11 mouse cellular contexts compared by ENCODE assay signal in the genomic region with DNA sequence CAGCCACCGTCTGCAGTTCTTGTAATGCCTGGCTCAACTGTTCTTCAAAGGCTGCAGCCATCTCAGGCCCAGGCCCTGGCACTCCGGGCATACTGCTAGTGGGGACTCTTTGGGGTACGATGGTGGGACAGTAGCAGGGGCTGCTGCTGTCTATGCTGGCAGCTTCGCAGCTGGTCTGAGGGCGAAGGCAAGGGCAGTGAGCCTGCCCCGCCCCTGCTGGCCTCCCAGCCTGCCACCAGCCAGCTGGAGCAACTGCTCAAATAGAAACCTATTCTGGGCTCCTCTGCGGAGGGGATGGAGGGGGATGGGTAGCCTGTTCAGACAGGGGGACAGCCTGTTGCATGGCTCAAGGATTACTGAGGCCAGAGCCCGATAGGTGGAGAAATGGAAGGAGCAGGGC. TPM values are rescaled to one million over a fixed set of nuclear protein-coding genes. Genes with fewer than 3 reads are reported as not detected.
DNase-seq lines count a peak whose midpoint lies in the region; ATAC-seq and TF ChIP-seq lines count a peak whose summit lies in the region.
"Had no signal": no experiment of that assay in that cellular context is flagged by ENCODE, and none has a peak within 500 bp of the region (broad histone marks: within the 10 kb centered on the region; RNA-seq: fewer than 3 reads in every experiment).

No protein-coding gene starts in this region.

- no peaks in the 10 kb centered on the region for H3K27me3 ChIP-seq in hindbrain, postnatal 0 days (ENCODE audit: insufficient read depth, low read length)
- H3K27me3 ChIP-seq in hindbrain, embryonic 16.5 days (replicated peaks; ENCODE audit: control insufficient read depth, insufficient read depth, low read length): no peaks in the 10 kb centered on the region
- no peaks in the 10 kb centered on the region for H3K27me3 ChIP-seq in heart, embryonic 10.5 days (ENCODE audit: insufficient read depth, poor library complexity, severe bottlenecking)
- H3K27me3 ChIP-seq in limb, embryonic 14.5 days (ENCODE audit: control insufficient read depth, insufficient read depth, low read length): no peaks in the 10 kb centered on the region
- H3K27me3 ChIP-seq: CH12.LX, Patski had no signal

- no peak for TF ChIP-seq CTCF in hindbrain, postnatal 0 days (IDR thresholded peaks at IDR 0.05; ENCODE audit: low read depth)
- no peak for TF ChIP-seq CTCF in layer of hippocampus, adult 2 months (conservative IDR thresholded peaks at IDR 0.05)

- ATAC-seq in hindbrain, postnatal 0 days: peak; percentile 28; the same call in 1 of the 2 replicates
- ATAC-seq in hindbrain, embryonic 16.5 days: no peak
- peak; percentile 23; the same call in 1 of the 2 replicates for ATAC-seq in limb, embryonic 14.5 days (ENCODE audit: low FRiP score, low read depth)
- ATAC-seq: Patski had no signal

- H3K9me3 ChIP-seq in hindbrain, postnatal 0 days (ENCODE audit: low read length): no peaks in the 10 kb centered on the region
- H3K9me3 ChIP-seq in hindbrain, embryonic 16.5 days (ENCODE audit: control insufficient read depth, low read length): no peaks in the 10 kb centered on the region
- H3K9me3 ChIP-seq in heart, embryonic 10.5 days: no peaks in the 10 kb centered on the region
- no peaks in the 10 kb centered on the region for H3K9me3 ChIP-seq in limb, embryonic 14.5 days (ENCODE audit: control insufficient read depth, low read length)

- no peaks in the 10 kb centered on the region for H3K4me1 ChIP-seq in hindbrain, postnatal 0 days (ENCODE audit: insufficient read depth, low read length)
- H3K4me1 ChIP-seq in hindbrain, embryonic 16.5 days (ENCODE audit: control insufficient read depth, insufficient read depth, low read depth, low read length): no peaks in the 10 kb centered on the region
- H3K4me1 ChIP-seq in heart, embryonic 10.5 days: peaks cover 25% of the 10 kb centered on the region
- H3K4me1 ChIP-seq in limb, embryonic 14.5 days (ENCODE audit: control insufficient read depth, insufficient read depth, low read length): no peaks in the 10 kb centered on the region

- no peak overlapping the region for H3K4me2 ChIP-seq in hindbrain, postnatal 0 days (ENCODE audit: low read depth, low read length)
- no peak overlapping the region for H3K4me2 ChIP-seq in hindbrain, embryonic 16.5 days (ENCODE audit: low read length)
- no peak overlapping the region for H3K4me2 ChIP-seq in limb, embryonic 14.5 days (replicated peaks; ENCODE audit: low read depth, low read length, severe bottlenecking)
- H3K4me2 ChIP-seq: hindbrain, embryonic 14.5 days had no signal

- no peak overlapping the region for H3K9ac ChIP-seq in hindbrain, postnatal 0 days (replicated peaks; ENCODE audit: low read length)
- no peak overlapping the region for H3K9ac ChIP-seq in hindbrain, embryonic 16.5 days (ENCODE audit: low read depth, low read length)
- H3K9ac ChIP-seq in limb, embryonic 14.5 days (ENCODE audit: low read depth, low read length, severe bottlenecking): no peak overlapping the region
- H3K9ac ChIP-seq: hindbrain, embryonic 14.5 days had no signal

- 67% methylated on average over 8 of the region's 8 CpGs for WGBS in hindbrain, postnatal 0 days
- WGBS in hindbrain, embryonic 16.5 days: 83% methylated on average over 8 of the region's 8 CpGs
- WGBS in heart, embryonic 10.5 days: 61% methylated on average over 8 of the region's 8 CpGs
- 86% methylated on average over 8 of the region's 8 CpGs for WGBS in limb, embryonic 14.5 days

- peak overlapping the region; percentile 60; the same call in 1 of the 2 replicates for H3K27ac ChIP-seq in hindbrain, postnatal 0 days
- no peak overlapping the region for H3K27ac ChIP-seq in hindbrain, embryonic 16.5 days (ENCODE audit: low read depth, low read length)
- peak overlapping the region; percentile 72 for H3K27ac ChIP-seq in heart, embryonic 10.5 days
- H3K27ac ChIP-seq in limb, embryonic 14.5 days (replicated peaks; ENCODE audit: low read depth, low read length): no peak overlapping the region
- H3K27ac ChIP-seq in layer of hippocampus, adult 2 months: no peak overlapping the region
- H3K27ac ChIP-seq: hindbrain, embryonic 14.5 days had no signal

- no peak overlapping the region for H3K4me3 ChIP-seq in hindbrain, postnatal 0 days (ENCODE audit: low read length)
- no peak overlapping the region for H3K4me3 ChIP-seq in hindbrain, embryonic 16.5 days (ENCODE audit: low read length)
- H3K4me3 ChIP-seq in heart, embryonic 10.5 days: peak overlapping the region; percentile 19; the same call in 1 of the 2 replicates
- H3K4me3 ChIP-seq in limb, embryonic 14.5 days (replicated peaks; ENCODE audit: low read length): no peak overlapping the region
- no peak overlapping the region for H3K4me3 ChIP-seq in layer of hippocampus, adult 2 months

- no peaks in the 10 kb centered on the region for H3K36me3 ChIP-seq in hindbrain, postnatal 0 days (ENCODE audit: insufficient read depth, low read length)
- H3K36me3 ChIP-seq in hindbrain, embryonic 16.5 days (ENCODE audit: control insufficient read depth, insufficient read depth, low read length): no peaks in the 10 kb centered on the region
- peaks cover 99% of the 10 kb centered on the region for H3K36me3 ChIP-seq in heart, embryonic 10.5 days
- peaks cover 98% of the 10 kb centered on the region for H3K36me3 ChIP-seq in limb, embryonic 14.5 days (ENCODE audit: control insufficient read depth, insufficient read depth, low read length)

- peak; percentile 57 for DNase-seq in hindbrain, postnatal 0 days (ENCODE audit: low spot score)
- peak; percentile 76 to 83 for DNase-seq in gastrocnemius, adult 8-10 months (ENCODE audit: low spot score in 2 of 2)
- no peak for DNase-seq in heart, embryonic 10.5 days (ENCODE audit: low spot score)
- DNase-seq in limb, embryonic 14.5 days (ENCODE audit: low spot score): no peak
- DNase-seq in layer of hippocampus, adult 9-11 months: no peak
- no peak for DNase-seq in layer of hippocampus, adult 2 months (ENCODE audit: low spot score in 2 of 2)
- DNase-seq: lung, adult 18-20 months had no signal

- TF ChIP-seq POLR2A in limb, embryonic 14.5 days (IDR thresholded peaks at IDR 0.05; ENCODE audit: borderline replicate concordance, extremely low read depth, insufficient read depth, insufficient read length): no peak

RNA-seq across cellular contexts. Expression of a gene that starts 12.6 kb away (rescaled TPM):
- 7.7 and 10.0 TPM in 2 replicates for total RNA-seq in hindbrain, postnatal 0 days (2014; rRNA removed)
- polyA plus RNA-seq in hindbrain, postnatal 0 days (2015; fragmentation: Nextera tagmentation; extraction: Ambion mirVana): 10.7 and 12.8 TPM in 2 replicates
- polyA plus RNA-seq in hindbrain, embryonic 16.5 days (2015; fragmentation: Nextera tagmentation; extraction: Ambion mirVana): 15.2 and 21.8 TPM in 2 replicates
- 10 to 100 TPM; 64.6 to 81.5 (median 69.0) TPM for total RNA-seq in gastrocnemius, adult 8-10 months (2022)
- 69.5 and 91.2 TPM in 2 replicates for polyA plus RNA-seq in heart, embryonic 10.5 days (2016; fragmentation: Nextera tagmentation; extraction: Ambion mirVana)
- 59.0 and 64.7 TPM in 2 replicates for polyA plus RNA-seq in limb, embryonic 14.5 days (2012; rRNA removed)
- 71.8 and 79.6 TPM in 2 replicates for polyA plus RNA-seq in limb, embryonic 14.5 days (2014; fragmentation: Nextera tagmentation; extraction: Ambion mirVana)
- total RNA-seq in layer of hippocampus, adult 2 months (2021): 10 to 100 TPM in 1 of 2 experiments, 1 to 10 TPM in 1; 7.4 to 10.3 TPM

RNA-seq across cellular contexts. Expression of a gene that starts 13.3 kb away (rescaled TPM):
- total RNA-seq in hindbrain, postnatal 0 days (2014; rRNA removed): 321 and 384 TPM in 2 replicates
- 359 and 389 TPM in 2 replicates for polyA plus RNA-seq in hindbrain, postnatal 0 days (2015; fragmentation: Nextera tagmentation; extraction: Ambion mirVana)
- polyA plus RNA-seq in hindbrain, embryonic 16.5 days (2015; fragmentation: Nextera tagmentation; extraction: Ambion mirVana): 176 and 225 TPM in 2 replicates
- total RNA-seq in gastrocnemius, adult 8-10 months (2022): 10 to 100 TPM in 2 of 4 experiments, 1 to 10 TPM in 2; 8.9 to 17.6 (median 13.5) TPM
- polyA plus RNA-seq in heart, embryonic 10.5 days (2016; fragmentation: Nextera tagmentation; extraction: Ambion mirVana): 66.3 and 87.5 TPM in 2 replicates
- 201 and 256 TPM in 2 replicates for polyA plus RNA-seq in limb, embryonic 14.5 days (2012; rRNA removed)
- 191 and 214 TPM in 2 replicates for polyA plus RNA-seq in limb, embryonic 14.5 days (2014; fragmentation: Nextera tagmentation; extraction: Ambion mirVana)
- 100 to 1,000 TPM; 199 to 202 TPM for total RNA-seq in layer of hippocampus, adult 2 months (2021)

RNA-seq across cellular contexts. Expression of a gene that starts 23.1 kb away (rescaled TPM):
- total RNA-seq in hindbrain, postnatal 0 days (2014; rRNA removed): 9.4 and 11.7 TPM in 2 replicates
- polyA plus RNA-seq in hindbrain, postnatal 0 days (2015; fragmentation: Nextera tagmentation; extraction: Ambion mirVana): 14.6 and 15.3 TPM in 2 replicates
- 12.5 and 13.9 TPM in 2 replicates for polyA plus RNA-seq in hindbrain, embryonic 16.5 days (2015; fragmentation: Nextera tagmentation; extraction: Ambion mirVana)
- 1 to 10 TPM; 1.3 to 2.4 (median 1.7) TPM for total RNA-seq in gastrocnemius, adult 8-10 months (2022)
- polyA plus RNA-seq in heart, embryonic 10.5 days (2016; fragmentation: Nextera tagmentation; extraction: Ambion mirVana): 2.8 and 9.7 TPM in 2 replicates
- 0.23 and 0.40 TPM in 2 replicates for polyA plus RNA-seq in limb, embryonic 14.5 days (2012; rRNA removed)
- polyA plus RNA-seq in limb, embryonic 14.5 days (2014; fragmentation: Nextera tagmentation; extraction: Ambion mirVana): 0.18 and 0.43 TPM in 2 replicates
- 10 to 100 TPM; 87.1 to 97.1 TPM for total RNA-seq in layer of hippocampus, adult 2 months (2021)
- total RNA-seq: CH12.LX had no signal

RNA-seq across cellular contexts. Expression of a gene that starts 39.7 kb away (rescaled TPM):
- total RNA-seq in hindbrain, postnatal 0 days (2014; rRNA removed): 30.4 and 34.8 TPM in 2 replicates
- 18.5 and 21.2 TPM in 2 replicates for polyA plus RNA-seq in hindbrain, postnatal 0 days (2015; fragmentation: Nextera tagmentation; extraction: Ambion mirVana)
- polyA plus RNA-seq in hindbrain, embryonic 16.5 days (2015; fragmentation: Nextera tagmentation; extraction: Ambion mirVana): 4.0 and 9.2 TPM in 2 replicates
- not detected for total RNA-seq in gastrocnemius, adult 8-10 months (2022)
- 0.21 and 0.70 TPM in 2 replicates for polyA plus RNA-seq in heart, embryonic 10.5 days (2016; fragmentation: Nextera tagmentation; extraction: Ambion mirVana)
- 0.99 and 1.4 TPM in 2 replicates for polyA plus RNA-seq in limb, embryonic 14.5 days (2012; rRNA removed)
- 0.23 and 0.40 TPM in 2 replicates for polyA plus RNA-seq in limb, embryonic 14.5 days (2014; fragmentation: Nextera tagmentation; extraction: Ambion mirVana)
- 1 to 10 TPM; 2.1 to 2.3 TPM for total RNA-seq in layer of hippocampus, adult 2 months (2021)
- total RNA-seq: CH12.LX had no signal

Comparison
In these comparisons a context has a peak if more than half of its experiments do, and no peak if none do; other contexts are left out.
1. H3K27ac ChIP-seq: peak in hindbrain, postnatal 0 days (single experiment) and heart, embryonic 10.5 days (single experiment); none in hindbrain, embryonic 16.5 days (single experiment), limb, embryonic 14.5 days (single experiment) and layer of hippocampus, adult 2 months (single experiment).
2. DNase-seq: peak in hindbrain, postnatal 0 days (single experiment) and gastrocnemius, adult 8-10 months (2 of 2); none in heart, embryonic 10.5 days (single experiment), limb, embryonic 14.5 days (single experiment), layer of hippocampus, adult 9-11 months (single experiment) and layer of hippocampus, adult 2 months (0 of 2).